Mouse (Mus musculus): ENCODE measurements at regions not wholly inside any gene's neighbourhood (a gene's known extent, or its start where the extent isn't known, plus 50 kb on each side); places are given as distances from the start of the nearest gene placed in this dataset.

- no peak for DNase-seq (ENCODE audit: low spot score)
Measured at GRCm38 (mm10) chr3:99716381-99716780, 168.8 kb upstream of the Spag17 start.

- DNase-seq (ENCODE audit: low spot score) = no peak
Measured at GRCm38 (mm10) chr3:99738093-99738803, 147.0 kb upstream of the Spag17 start.

- DNase-seq (ENCODE audit: low spot score) = no peak
Measured at GRCm38 (mm10) chr3:99739654-99740053, 145.6 kb upstream of the Spag17 start.

GRCm38 (mm10) chr3:99741249-99742222 lies 143.7 kb upstream of the Spag17 start:
- DNase-seq (ENCODE audit: low spot score) = no peak

GRCm38 (mm10) chr3:99749725-99750124 lies 135.5 kb upstream of the Spag17 start:
- no peak for DNase-seq (ENCODE audit: low spot score)

GRCm38 (mm10) chr3:99778526-99778925 lies 106.7 kb upstream of the Spag17 start:
- DNase-seq (ENCODE audit: low spot score) = no peak

- DNase-seq (ENCODE audit: low spot score) = no peak
Measured at GRCm38 (mm10) chr3:99785955-99786529, 99.2 kb upstream of the Spag17 start.

- no peak for DNase-seq (ENCODE audit: low spot score)
Measured at GRCm38 (mm10) chr3:99791316-99791715, 93.9 kb upstream of the Spag17 start.

GRCm38 (mm10) chr3:99793622-99794021 lies 91.6 kb upstream of the Spag17 start:
- DNase-seq (ENCODE audit: low spot score) = no peak

- DNase-seq (ENCODE audit: low spot score) = no peak
Measured at GRCm38 (mm10) chr3:99795835-99796234, 89.4 kb upstream of the Spag17 start.

- DNase-seq (ENCODE audit: low spot score) = no peak
Measured at GRCm38 (mm10) chr3:99797791-99798190, 87.4 kb upstream of the Spag17 start.

- no peak for DNase-seq (ENCODE audit: low spot score)
Measured at GRCm38 (mm10) chr3:99810532-99810931, 74.7 kb upstream of the Spag17 start.

GRCm38 (mm10) chr3:99811276-99811675 lies 73.9 kb upstream of the Spag17 start:
- DNase-seq (ENCODE audit: low spot score) = no peak

GRCm38 (mm10) chr3:99812836-99813235 lies 72.4 kb upstream of the Spag17 start:
- no peak for DNase-seq (ENCODE audit: low spot score)

- DNase-seq (ENCODE audit: low spot score) = no peak
Measured at GRCm38 (mm10) chr3:99815115-99815514, 70.1 kb upstream of the Spag17 start.

GRCm38 (mm10) chr3:99817965-99818364 lies 67.2 kb upstream of the Spag17 start:
- no peak for DNase-seq (ENCODE audit: low spot score)

GRCm38 (mm10) chr3:99822735-99823134 lies 62.5 kb upstream of the Spag17 start:
- DNase-seq (ENCODE audit: low spot score) = peak; percentile 38

GRCm38 (mm10) chr3:99823256-99823655 lies 62.0 kb upstream of the Spag17 start:
- DNase-seq (ENCODE audit: low spot score) = no peak

All from testis, postnatal 14 days (tissue).